Mouse (Mus musculus) testis, postnatal 14 days (tissue): ENCODE measurements at regions not wholly inside any gene's neighbourhood (a gene's known extent, or its start where the extent isn't known, plus 50 kb on each side); places are given as distances from the start of the nearest gene placed in this dataset.
A peak's percentile ranks its signal among the peaks of the same experiment; 100 is the strongest.
"Not testable (repeated sequence)": the region's sequence is repeated elsewhere in the genome, so short reads cannot be mapped to it uniquely, and the experiment has no call there.

Source experiments
- DNase-seq: peaks from one replicate; pipeline ENCODE4 v3.0.0; 2021; ENCODE audit warnings: low spot score

DNA sequence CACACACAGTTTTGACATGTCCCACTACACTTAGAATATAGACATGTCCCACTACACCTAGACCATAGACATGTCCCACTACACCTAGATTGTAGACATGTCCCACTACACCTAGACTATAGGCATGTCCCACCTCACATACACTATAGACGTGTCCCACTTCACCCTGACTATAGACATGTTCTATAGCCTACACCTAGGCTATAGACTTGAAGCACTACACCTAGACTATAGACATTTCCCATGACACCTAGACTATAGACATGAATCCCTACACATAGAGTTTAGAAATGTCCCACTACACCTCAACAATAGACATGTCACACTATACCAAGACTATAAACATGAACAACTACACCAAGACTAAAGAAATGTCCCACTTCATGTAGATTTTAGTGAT lies 2580.9 kb downstream of the Gm37988 start:
- DNase-seq = no peak

DNA sequence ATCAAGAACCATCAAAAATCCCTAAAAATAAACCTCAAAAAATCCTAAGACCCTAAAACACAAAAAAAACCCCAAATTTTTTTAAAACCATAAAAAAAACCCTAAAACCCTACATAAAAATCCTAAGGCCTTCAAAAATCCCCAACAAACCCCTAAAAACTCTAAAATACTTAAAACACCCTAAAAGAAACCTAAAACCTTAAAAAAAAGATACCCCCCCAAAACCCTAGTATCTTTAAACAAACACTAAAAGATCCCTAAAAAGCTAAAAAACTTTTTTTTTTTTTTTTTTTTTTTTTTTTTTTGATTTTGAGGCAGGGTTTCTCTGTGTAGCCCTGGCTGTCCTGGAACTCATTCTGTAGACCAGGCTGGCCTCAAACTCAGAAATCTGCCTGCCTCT lies 2585.8 kb downstream of the Gm37988 start:
- no peak for DNase-seq

DNA sequence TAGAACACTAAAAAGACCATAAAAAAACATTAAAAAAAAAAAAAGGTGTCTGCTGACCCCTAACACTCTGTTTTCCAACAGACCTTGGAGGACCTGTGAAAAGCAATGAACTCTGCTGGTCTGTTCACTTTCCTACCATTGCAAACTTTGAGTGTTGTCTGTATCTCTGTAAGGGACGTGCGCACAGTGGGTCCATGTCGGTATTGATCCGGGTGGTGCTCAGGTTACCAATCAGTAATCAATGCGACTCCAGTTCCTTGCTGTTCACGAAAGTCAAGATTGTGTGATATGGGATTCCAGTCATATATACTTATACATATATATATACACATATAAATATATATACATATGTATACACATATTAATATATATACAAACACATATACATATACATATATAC lies 2586.5 kb downstream of the Gm37988 start:
- DNase-seq = no peak

DNA sequence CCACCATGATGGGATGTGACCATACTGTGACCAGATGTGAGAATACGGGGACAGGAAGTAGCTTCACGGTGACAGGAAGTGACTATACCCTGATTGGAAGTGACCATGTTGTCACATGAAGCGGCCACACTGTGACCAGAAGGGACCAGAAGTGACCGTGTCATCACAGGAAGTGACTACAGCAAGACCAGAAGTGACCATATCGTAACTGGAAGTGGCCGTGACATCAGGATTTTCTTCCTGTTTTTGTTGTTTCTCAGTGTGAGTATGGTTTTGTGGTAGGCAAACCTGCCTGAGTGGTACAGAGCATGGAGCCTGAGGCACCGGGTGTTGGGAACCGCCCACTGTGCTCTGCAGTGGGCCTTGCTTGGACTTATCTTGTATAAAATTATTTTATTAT lies 2587.8 kb downstream of the Gm37988 start:
- DNase-seq = no peak

DNA sequence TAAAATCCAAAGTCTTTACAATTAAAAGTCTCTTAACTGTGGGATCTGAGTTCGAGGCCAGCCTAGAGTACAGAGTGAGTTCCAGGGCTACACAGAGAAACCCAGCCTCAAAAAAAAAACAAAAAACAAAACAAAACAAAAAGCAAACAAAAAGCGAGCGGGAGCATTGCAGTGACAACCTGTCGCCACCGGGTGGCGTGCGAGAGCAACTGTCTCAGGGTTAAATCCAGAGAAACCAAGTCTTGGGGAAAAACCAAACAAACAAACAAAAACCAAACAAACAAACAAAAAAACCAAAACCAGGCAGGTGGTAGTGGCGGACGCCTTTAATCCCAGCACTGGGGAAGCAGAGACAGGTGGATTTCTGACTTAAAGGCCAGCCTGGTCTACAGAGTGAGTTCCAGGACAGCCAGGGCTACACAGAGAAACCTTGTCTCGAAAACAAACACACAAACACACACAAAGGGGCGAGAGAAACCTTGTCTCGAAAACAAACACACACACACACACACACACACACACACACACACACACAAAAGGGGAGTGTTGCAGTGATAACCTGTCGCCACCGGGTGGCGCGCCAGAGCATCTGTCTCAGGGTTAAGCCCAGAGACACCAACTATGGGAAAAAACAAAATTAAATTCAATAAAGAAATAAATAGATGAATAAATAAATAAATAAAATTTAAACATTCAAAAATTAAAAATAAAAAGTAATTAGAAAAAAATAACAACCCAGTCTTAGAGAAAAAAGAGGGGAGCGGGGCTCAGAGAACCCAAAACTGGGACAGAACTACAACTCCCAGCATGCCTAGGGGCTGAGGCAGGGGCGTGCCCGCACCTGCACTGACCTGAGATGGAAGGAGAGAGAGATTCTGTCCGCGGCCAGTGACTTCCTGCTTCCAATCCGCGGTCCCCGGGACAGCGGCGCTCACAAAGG lies 2589.4 kb downstream of the Gm37988 start:
- DNase-seq = peak; percentile 12

DNA sequence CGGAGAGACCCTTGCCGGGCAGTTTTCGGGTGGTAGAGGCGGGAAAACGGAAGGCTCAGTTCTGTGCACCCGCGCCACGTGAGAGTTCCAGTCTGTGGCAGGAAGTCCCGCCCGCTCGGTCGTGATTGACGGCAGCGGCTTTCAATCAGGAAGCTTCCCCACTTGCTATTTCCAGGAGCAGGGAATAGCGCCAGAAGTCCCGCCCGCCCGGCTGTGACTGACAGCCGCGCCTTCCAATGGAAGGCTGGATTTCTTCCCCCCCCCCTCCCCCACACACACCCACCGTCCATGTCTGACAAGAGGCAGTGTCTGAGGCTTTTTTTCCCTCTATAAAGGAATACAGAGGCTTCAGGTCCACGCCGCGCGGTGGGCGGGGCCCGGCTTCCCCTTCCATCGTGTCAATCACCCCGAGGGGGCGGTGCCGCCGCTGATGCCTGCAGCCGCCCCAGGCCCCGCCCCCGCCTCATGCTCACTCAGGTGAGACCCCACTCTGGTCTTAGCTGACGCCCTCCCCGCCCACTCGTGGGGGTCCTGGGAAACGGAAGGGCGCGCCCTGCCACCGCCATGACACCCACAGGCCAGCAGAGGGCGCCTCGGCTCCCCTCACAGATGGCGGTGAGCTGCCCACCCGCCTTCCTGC lies 2590.2 kb downstream of the Gm37988 start:
- DNase-seq = peak; percentile 97

DNA sequence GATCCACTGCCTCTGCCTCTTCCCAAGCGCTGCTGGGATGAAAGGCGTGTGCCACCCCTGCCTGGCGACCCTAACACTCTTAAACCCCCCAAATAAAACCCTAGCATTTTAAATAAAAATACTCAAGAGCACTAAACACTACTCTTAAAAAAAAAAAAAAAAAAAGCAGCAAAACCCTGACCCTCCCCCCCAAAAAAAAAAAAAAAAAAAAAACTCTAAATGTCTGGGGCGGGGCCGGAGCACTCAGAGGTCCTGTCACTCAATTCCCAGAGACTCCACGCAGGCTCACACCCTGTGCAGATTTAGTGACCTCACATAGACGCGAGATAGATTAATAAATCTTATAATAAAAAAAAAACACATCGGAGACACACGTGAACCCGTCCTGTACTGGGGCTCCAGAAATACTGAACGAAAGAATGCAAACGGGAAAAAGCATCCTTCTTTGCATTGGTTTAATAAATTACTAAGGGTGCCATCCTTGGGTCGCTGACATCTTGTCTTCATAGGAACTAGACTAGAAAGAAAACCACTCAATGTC lies 2591.1 kb downstream of the Gm37988 start:
- DNase-seq = no peak

DNA sequence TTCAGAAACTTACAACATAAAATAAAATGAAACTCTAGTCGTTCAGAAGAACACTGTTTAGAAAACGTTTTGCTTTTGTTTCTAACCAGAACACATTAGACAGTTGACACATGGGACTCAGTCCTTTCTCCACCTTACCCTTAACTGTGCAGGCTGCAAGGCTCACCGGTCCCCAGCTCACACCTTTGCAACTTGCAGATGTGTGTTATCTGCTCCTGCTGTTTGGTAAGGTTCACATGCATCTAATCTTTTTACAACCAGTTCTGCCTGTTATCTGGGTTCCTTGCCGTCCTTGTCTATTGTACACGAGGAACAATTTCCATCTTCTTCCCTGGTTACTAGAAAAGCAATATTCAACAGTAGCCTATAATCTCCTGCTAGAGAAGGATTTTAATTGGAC lies 2598.0 kb downstream of the Gm37988 start:
- DNase-seq = not testable (repeated sequence)

DNA sequence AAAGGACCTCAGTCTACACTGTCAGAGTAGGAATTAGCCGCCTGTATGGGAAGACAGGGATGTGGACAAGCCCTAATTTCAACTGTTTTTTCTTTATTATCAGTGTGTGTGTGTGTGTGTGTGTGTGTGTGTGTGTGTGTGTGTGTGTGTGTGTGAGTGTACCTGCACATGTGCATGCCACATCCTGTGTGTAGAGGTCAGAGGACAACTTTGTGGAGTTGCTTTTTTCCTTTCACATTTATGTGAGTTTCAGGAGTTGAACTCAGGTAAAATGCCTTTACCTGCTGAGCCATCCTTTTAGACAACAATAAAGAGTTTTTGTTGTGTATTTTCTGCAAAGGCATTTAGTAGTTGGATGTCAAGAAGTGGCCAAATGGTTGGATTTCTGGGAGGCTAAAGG lies 2606.8 kb downstream of the Gm37988 start:
- DNase-seq = no peak

DNA sequence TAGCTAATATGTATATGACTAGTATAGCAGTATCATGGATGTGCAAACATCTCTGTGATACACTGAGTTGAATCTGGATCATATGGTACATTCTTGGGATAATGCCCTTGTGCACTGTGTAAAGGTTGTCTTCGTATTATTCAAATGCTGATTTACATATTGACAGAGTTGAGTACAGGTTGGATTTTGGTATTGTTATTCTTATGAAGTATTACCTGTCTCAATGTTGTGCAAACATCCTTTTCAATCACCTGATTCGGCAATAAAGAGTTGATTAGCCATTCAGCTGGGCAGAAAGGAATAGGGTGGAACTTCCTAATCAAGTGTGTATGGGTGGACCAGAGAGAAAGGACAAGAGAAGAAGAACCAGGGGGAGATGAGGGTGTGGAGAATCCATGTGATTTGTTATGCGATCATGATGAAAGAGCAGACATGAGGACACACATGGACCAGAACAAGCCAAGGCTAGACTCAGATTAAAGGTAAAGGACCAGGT lies 2644.0 kb downstream of the Gm37988 start:
- DNase-seq = no peak

DNA sequence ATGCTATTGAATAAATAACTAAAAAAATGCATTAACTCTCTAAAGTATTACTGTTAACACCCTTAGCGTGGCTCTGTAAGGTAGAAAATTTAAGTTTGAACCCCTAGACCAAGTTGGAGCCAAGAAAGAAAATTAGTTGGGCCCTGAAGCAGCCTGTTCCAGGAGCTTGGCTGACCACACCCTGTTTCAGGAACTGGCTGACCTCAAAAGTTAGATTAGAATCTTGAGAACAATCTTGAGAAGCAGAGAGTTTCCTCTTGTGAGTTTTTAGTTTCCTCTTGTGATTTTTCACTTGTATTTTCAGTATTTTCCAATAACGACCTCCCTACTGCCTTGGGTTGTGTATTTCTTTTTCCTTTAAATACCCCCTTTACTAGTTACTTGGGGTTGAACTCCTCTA lies 2647.2 kb downstream of the Gm37988 start:
- no peak for DNase-seq

DNA sequence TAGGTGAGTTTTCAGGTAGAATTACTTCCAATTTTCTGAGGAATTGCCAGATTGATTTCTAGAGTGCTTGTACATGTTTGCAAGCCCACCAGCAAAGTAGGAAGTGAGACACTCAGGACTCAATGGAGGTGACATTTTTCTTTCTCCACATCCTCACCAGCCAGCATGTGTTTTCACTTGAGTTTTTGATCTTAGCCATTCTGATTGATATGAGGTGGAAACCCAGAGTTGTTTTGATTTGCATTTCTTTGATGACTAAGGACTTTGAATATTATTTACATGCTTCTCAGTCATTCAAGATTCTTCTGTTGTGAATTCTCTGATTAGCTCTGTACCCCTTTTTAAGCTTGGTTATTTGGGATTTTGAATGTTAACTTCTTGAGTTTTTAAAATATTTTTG lies 2650.2 kb downstream of the Gm37988 start:
- no peak for DNase-seq

DNA sequence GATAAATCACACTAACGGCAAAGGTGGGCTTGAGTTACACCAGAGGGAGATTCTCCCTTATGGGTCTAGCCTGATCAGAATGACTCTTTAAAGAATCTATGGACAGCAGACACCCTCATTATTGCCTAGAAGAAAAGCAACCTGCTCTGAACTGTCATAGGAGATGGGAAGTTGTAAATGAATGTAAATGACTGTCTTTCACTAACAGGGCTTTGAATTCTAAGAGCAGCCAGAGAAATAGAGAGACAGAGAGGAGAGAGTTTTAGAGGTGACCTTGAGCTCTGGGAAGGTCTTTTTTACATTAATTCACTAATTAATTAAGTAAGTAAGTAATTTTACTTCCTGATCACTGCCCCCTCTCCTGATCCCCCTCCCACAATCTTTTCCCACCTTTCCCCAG lies 2686.4 kb downstream of the Gm37988 start:
- no peak for DNase-seq

DNA sequence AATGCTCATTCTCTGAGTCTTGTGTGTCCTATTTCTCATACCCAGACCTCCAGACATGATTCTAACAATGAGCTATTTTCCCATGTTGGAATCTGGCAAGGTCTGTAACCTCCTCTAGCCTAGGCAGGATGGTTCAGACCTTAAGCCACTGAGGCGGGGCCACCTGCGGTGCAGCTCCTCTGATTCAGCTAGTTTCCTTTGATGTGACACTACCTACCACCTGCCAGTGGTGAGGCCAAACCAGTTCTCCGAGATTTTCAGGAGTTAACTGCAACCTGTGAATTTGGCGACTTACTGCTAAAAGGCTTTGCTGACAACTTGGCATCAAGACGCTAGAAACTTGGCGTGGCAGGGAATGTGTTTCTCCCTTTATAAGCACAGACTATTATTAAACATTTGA lies 2691.3 kb downstream of the Gm37988 start:
- no peak for DNase-seq

DNA sequence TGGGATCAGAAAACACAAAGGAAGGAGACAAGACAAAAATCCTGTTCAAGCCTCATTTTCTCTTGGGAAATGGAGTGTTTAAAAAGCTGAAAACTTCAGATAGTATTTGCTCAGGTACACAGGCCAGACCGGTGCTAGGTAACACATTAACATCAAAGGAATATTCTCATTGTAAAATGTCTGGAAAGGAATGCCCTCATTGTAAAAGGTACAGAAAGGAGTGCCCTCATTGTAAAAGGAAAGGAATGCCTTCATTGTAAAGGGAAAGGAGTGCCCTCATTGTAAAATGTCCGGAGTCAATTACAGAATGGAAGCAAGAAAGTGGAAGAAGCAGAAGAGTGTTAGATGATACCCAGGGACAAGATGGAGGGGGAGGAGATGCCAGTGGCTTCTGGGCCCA lies 2694.7 kb downstream of the Gm37988 start:
- no peak for DNase-seq

DNA sequence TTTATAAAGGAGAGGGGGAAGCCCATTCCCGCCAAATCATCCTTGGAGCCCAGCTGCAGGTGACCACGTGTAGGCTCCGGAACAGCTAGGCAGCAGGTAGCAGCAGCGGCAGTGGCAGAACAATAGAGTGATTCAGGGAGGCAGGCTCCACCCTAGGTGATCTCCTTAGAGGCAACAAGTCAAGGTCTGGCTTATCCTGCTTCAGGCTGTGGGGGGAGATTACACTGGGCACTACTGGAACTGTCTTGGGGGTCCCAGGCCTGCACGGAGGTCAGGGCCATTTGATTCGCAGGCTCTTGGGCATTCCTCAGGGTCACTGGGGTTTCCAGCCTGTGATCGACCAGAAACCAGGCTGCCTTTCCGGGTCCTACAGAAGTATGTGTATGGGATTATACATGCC lies 2711.1 kb downstream of the Gm37988 start:
- no peak for DNase-seq

DNA sequence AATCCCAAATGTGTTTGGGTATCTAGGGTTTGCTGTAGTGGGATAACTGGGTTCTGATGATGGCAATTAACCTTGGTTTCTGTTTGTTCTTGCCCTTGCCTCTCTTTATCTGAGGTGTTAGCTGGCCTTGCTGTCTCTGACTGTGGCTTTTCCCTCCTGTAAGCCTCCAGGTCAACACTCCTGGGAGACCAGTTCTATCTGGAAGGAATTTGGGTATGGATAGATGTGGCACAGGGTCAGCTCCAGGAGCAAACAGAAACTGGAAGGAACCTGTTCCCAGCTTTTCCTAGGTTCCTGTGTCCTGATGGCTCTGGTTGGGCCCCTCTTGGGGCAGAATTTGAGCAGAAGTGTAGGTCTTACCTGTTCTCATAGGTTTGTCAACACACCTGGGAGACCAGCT lies 2725.8 kb downstream of the Gm37988 start:
- no peak for DNase-seq

DNA sequence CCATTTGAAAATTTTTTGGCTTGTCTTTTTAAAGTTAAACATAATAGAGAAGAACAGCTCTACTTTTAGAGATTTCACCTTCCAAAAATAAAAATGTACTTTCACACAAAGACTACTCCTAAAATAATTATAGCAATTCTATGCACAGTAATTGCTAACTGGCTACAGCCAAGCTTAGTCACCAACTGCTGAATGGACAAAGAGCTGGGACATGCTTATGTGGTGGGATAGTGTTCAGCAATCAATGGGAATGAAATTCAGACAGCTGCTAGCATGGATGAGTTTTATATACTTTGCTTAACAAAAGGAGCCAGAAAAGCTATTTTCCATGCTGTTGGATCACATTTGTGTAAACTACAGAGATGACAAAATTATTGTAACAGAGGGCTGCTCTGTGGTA lies 2727.5 kb downstream of the Gm37988 start:
- no peak for DNase-seq

DNA sequence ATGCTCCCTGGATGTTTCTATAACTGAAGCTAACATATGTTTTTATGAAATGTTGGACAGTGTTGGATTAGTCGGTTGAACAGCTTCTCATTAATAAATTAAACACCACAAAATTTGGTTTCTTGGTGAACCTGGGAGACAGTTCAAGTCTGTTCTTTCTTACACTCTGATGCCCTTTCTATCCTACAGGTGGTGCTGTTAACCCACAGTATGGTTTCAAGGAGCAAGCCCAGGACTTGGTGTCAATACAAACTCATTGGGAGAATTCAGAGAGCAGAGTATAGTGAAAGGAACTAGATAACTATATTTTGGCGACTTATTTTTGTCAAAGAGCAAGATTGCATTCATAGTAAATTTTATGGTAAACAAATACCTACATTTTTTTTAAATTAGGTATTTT lies 2735.8 kb downstream of the Gm37988 start:
- no peak for DNase-seq

DNA sequence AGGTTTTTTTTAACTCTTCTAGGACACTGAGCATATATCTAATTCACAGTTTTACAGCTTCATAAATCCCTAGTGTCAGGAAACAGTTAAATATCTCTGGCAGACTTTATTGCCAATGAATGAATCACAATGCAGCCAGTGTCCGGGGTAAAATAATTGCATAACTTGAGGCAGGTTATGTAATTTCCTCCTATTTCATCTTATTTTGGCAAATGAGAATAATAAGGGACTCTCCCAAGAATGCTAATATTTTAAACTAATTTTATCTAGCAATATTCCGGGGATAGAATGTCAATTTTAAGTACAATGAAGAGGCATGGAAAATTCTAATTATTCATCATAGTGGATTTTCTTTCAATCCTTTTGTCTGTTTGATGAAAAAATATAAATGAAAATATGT lies 2740.6 kb downstream of the Gm37988 start:
- no peak for DNase-seq

DNA sequence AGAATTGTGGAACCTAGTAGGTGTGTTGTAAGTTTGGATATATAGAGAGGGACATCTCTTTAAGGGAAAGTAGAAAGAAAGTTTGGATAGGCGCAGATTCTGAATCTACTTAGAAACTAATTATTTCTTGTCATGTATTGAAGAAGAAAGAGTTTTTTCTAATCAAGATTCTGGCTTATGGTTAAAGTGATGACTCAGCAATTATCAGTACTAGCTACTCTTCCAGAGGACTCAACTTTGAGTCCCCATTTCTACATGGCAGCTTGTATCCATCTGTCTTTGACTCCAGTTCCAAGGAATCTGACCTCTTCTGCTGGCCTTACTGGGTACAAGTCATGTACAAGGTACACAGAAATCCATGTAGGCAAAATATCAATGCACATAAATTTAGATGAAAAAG lies 2767.1 kb downstream of the Gm37988 start:
- no peak for DNase-seq

DNA sequence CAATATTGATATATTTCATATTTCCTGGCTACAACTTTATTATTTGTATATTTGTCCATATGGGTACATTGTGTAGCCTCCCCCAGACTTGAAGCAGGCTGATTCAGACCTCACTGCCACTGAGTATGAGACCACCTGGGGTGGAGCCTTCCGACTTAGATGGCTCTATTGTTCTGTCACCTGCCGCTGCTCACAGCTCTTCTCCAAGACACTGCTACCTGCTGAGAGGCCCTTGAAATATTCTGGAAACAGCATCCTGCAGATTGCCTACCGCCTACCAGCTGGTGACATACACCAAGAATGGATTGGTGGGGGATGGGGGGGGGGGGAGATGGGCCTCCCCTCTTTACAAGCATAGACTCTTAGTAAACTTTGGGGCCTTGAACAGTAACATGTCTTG lies 2778.7 kb downstream of the Gm37988 start:
- DNase-seq = no peak

DNA sequence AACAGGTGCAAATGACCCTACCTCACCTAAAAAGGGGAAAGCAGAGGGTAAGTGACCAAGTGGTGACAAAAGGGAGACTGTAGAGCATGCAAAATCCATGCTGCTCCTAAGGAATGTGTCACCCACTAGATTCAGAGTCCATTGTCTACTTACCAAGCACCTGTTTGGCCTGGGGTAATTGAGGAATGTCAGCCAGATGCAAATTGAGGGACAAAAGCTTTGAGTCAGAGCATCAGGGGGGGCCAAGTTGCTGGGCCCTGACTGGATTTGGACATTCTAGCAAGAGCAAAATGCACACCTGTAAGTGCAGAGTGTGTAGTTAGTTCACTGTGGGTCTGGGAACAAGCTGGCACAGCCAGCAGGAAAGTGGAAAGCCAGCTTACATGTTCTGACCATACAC lies 2783.6 kb downstream of the Gm37988 start:
- no peak for DNase-seq
